Mouse (Mus musculus) gastrocnemius, postnatal 14 days (tissue): ENCODE results near the gene Cnp. TPM values are rescaled to one million over a fixed set of nuclear protein-coding genes. Genes with fewer than 3 reads are reported as not detected.
"Not testable (repeated sequence)": the region's sequence is repeated elsewhere in the genome, so short reads cannot be mapped to it uniquely, and the experiment has no call there.

Source experiments
- DNase-seq: peaks from one replicate; pipeline ENCODE4 v3.0.0; 2021; ENCODE audit warnings: mixed read lengths
- intact Hi-C: fragments of 180-260 bp; cut with DNase I; formaldehyde crosslinking; loops from one replicate; pipeline ENCODE4 v1.15.1; 2025; ENCODE audit warnings: low total_unique reads
- total RNA-seq, 2 experiments: library from RNA; stranded (reverse); gene quantifications; 2 replicates each; pipeline ENCODE4 v1.2.3; 2021

Cnp gene
- total RNA-seq, 2 experiments from 2014 or later, result 10.7 to 32.2 TPM

- intact Hi-C loops, result no loop called here
- DNase-seq, result no peak
Measured at GRCm38 (mm10) chr11:100580275-100580674, 5.6 kb downstream of the Cnp start.

GRCm38 (mm10) chr11:100581756-100582155 lies 7.1 kb downstream of the Cnp start:
- DNase-seq, result no peak
- intact Hi-C loops, result no loop called here

GRCm38 (mm10) chr11:100582413-100582812 lies 7.7 kb downstream of the Cnp start:
- intact Hi-C loops, DNase-seq: not testable (repeated sequence)

- no peak for DNase-seq
- intact Hi-C loops, result no loop called here
Measured at GRCm38 (mm10) chr11:100582836-100583235, 8.1 kb downstream of the Cnp start.

- intact Hi-C loops, result no loop called here
- no peak for DNase-seq
Measured at GRCm38 (mm10) chr11:100584561-100584961, 9.9 kb downstream of the Cnp start.

- DNase-seq, result no peak
- intact Hi-C loops, result no loop called here
Measured at GRCm38 (mm10) chr11:100585148-100585547, 10.4 kb downstream of the Cnp start.

- intact Hi-C loops, result no loop called here
- DNase-seq, result no peak
Measured at GRCm38 (mm10) chr11:100588462-100588861, 13.8 kb downstream of the Cnp start.

- intact Hi-C loops, result no loop called here
- DNase-seq, result no peak
Measured at GRCm38 (mm10) chr11:100592346-100593046, 17.8 kb downstream of the Cnp start.

- intact Hi-C loops, result no loop called here
- DNase-seq, result no peak
Measured at GRCm38 (mm10) chr11:100594608-100595007, 19.9 kb downstream of the Cnp start.

- intact Hi-C loops, result no loop called here
- DNase-seq, result no peak
Measured at GRCm38 (mm10) chr11:100595533-100595932, 20.8 kb downstream of the Cnp start.

GRCm38 (mm10) chr11:100598074-100598473 lies 23.4 kb downstream of the Cnp start:
- no peak for DNase-seq
- intact Hi-C loops, result no loop called here

- no peak for DNase-seq
- intact Hi-C loops, result no loop called here
Measured at GRCm38 (mm10) chr11:100601372-100601771, 26.7 kb downstream of the Cnp start.

GRCm38 (mm10) chr11:100603155-100603554 lies 28.5 kb downstream of the Cnp start:
- intact Hi-C loops, result no loop called here
- DNase-seq, result no peak

- intact Hi-C loops, result no loop called here
- DNase-seq, result no peak
Measured at GRCm38 (mm10) chr11:100603813-100604212, 29.1 kb downstream of the Cnp start.

GRCm38 (mm10) chr11:100604321-100605005 lies 29.8 kb downstream of the Cnp start:
- DNase-seq, result no peak
- intact Hi-C loops, result no loop called here

- intact Hi-C loops, result no loop called here
Measured at GRCm38 (mm10) chr11:100605451-100605850, 30.7 kb downstream of the Cnp start.

GRCm38 (mm10) chr11:100607121-100607520 lies 32.4 kb downstream of the Cnp start:
- intact Hi-C loops, result no loop called here
- DNase-seq, result no peak

More at GRCm38 (mm10) chr11:100605451-100605850, 30.7 kb downstream of the Cnp start:
- no peak for DNase-seq

- DNase-seq, result no peak
- intact Hi-C loops, result no loop called here
Measured at GRCm38 (mm10) chr11:100608796-100609195, 34.1 kb downstream of the Cnp start.

- DNase-seq, result no peak
- intact Hi-C loops, result no loop called here
Measured at GRCm38 (mm10) chr11:100609355-100609996, 34.8 kb downstream of the Cnp start.

- intact Hi-C loops, result no loop called here
- DNase-seq, result no peak
Measured at GRCm38 (mm10) chr11:100609997-100610680, 35.4 kb downstream of the Cnp start.
